Comparison of ENCODE assay signal across 8 mouse cellular contexts in the genomic region with DNA sequence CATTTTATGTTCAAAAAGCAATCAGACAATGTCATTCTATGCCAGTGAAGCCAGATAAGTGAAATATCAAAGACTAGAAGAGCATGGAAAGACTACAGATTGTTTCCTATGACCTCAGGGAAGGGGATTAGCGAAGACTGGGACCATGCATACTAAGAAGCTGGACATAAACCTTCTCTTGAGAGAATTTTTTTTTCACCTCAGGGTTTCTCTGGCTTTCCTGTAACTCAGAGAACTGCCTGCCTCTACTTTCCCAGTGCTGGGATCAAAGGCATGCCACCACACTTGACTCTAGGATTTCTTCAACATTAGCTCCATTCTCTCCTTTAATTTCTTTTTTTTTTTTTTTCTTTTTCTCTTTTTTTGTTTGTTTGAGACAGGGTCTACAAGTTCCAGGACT. TPM values are rescaled to one million over a fixed set of nuclear protein-coding genes. Genes with fewer than 3 reads are reported as not detected.
DNase-seq lines count a peak whose midpoint lies in the region; ATAC-seq lines count a peak whose summit lies in the region.

No protein-coding gene starts in this region.

- peak overlapping the region; percentile 64 for H3K4me2 ChIP-seq in neural tube, embryonic 11.5 days (ENCODE audit: low read depth)
- H3K4me2 ChIP-seq in limb, embryonic 15.5 days: peak overlapping the region; percentile 59; the same call in 1 of the 2 replicates
- H3K4me2 ChIP-seq in stomach, embryonic 16.5 days (ENCODE audit: low read depth, low read length): peak overlapping the region; percentile 77

- H3K4me3 ChIP-seq in neural tube, embryonic 11.5 days (ENCODE audit: low read depth, low read length): peak overlapping the region; percentile 69; the same call in 1 of the 2 replicates
- H3K4me3 ChIP-seq in limb, embryonic 15.5 days: peak overlapping the region; percentile 77
- peak overlapping the region; percentile 80; the same call in 1 of the 2 replicates for H3K4me3 ChIP-seq in stomach, embryonic 16.5 days (replicated peaks; ENCODE audit: low read length)

- DNase-seq in embryo, embryonic 10.5 days (ENCODE audit: low spot score): peak; percentile 30
- DNase-seq in embryo, embryonic 9.5 days (ENCODE audit: extremely low spot score): no peak
- DNase-seq in neural tube, embryonic 11.5 days (ENCODE audit: low spot score): no peak
- no peak for DNase-seq in neural tube, embryonic 10.5 days (ENCODE audit: extremely low spot score, low spot score)
- no peak for DNase-seq in frontal cortex, postnatal 36 days (ENCODE audit: low spot score in 2 of 2)
- no peak for DNase-seq in yolk sac, embryonic 10.5 days (ENCODE audit: low spot score)

- no peak for ATAC-seq in neural tube, embryonic 11.5 days (ENCODE audit: insufficient read depth, low FRiP score, low TSS enrichment)
- no peak for ATAC-seq in limb, embryonic 15.5 days (ENCODE audit: insufficient number of reproducible peaks, low FRiP score, low TSS enrichment, low read depth)
- ATAC-seq in stomach, embryonic 16.5 days (ENCODE audit: insufficient read depth, low FRiP score): no peak

- no peaks in the 10 kb centered on the region for H3K9me3 ChIP-seq in neural tube, embryonic 11.5 days (ENCODE audit: control insufficient read depth, low read length)
- no peaks in the 10 kb centered on the region for H3K9me3 ChIP-seq in limb, embryonic 15.5 days
- H3K9me3 ChIP-seq in stomach, embryonic 16.5 days (replicated peaks; ENCODE audit: control insufficient read depth, low read length): no peaks in the 10 kb centered on the region

- H3K36me3 ChIP-seq in neural tube, embryonic 11.5 days (ENCODE audit: control insufficient read depth, insufficient read depth, low read length): no peaks in the 10 kb centered on the region
- H3K36me3 ChIP-seq in limb, embryonic 15.5 days: no peaks in the 10 kb centered on the region
- no peaks in the 10 kb centered on the region for H3K36me3 ChIP-seq in stomach, embryonic 16.5 days (ENCODE audit: control insufficient read depth, insufficient read depth, low read length)

- H3K9ac ChIP-seq in neural tube, embryonic 11.5 days (ENCODE audit: low read length): peak overlapping the region; percentile 97; the same call in 1 of the 2 replicates
- no peak overlapping the region for H3K9ac ChIP-seq in limb, embryonic 15.5 days
- peak overlapping the region; percentile 88 for H3K9ac ChIP-seq in stomach, embryonic 16.5 days (ENCODE audit: low read length)

- no peaks in the 10 kb centered on the region for H3K27me3 ChIP-seq in neural tube, embryonic 11.5 days (ENCODE audit: control insufficient read depth, insufficient read depth, low read length)
- no peaks in the 10 kb centered on the region for H3K27me3 ChIP-seq in limb, embryonic 15.5 days
- no peaks in the 10 kb centered on the region for H3K27me3 ChIP-seq in stomach, embryonic 16.5 days (ENCODE audit: control insufficient read depth, insufficient read depth, low read length)

- WGBS in neural tube, embryonic 11.5 days: 92% methylated on average over 1 of the region's 1 CpGs
- WGBS in limb, embryonic 15.5 days: 85% methylated on average over 1 of the region's 1 CpGs
- WGBS in stomach, embryonic 16.5 days: 90% methylated on average over 1 of the region's 1 CpGs

- H3K27ac ChIP-seq in neural tube, embryonic 11.5 days (ENCODE audit: low read depth, low read length): no peak overlapping the region
- peak overlapping the region; percentile 98 for H3K27ac ChIP-seq in limb, embryonic 15.5 days
- peak overlapping the region; percentile 98 for H3K27ac ChIP-seq in stomach, embryonic 16.5 days (ENCODE audit: low read length)

- H3K4me1 ChIP-seq in neural tube, embryonic 11.5 days (ENCODE audit: control insufficient read depth, insufficient read depth, low read length): peaks cover 11% of the 10 kb centered on the region
- H3K4me1 ChIP-seq in limb, embryonic 15.5 days: peaks cover 16% of the 10 kb centered on the region
- peaks cover 11% of the 10 kb centered on the region for H3K4me1 ChIP-seq in stomach, embryonic 16.5 days (ENCODE audit: control insufficient read depth, insufficient read depth, low read length)

RNA-seq across cellular contexts. Expression of a gene that starts 0.9 kb away (rescaled TPM):
- polyA plus RNA-seq in neural tube, embryonic 11.5 days (2014; fragmentation: Nextera tagmentation; extraction: Ambion mirVana): 54.1 and 59.7 TPM in 2 replicates
- 30.2 and 37.6 TPM in 2 replicates for polyA plus RNA-seq in limb, embryonic 15.5 days (2015; fragmentation: Nextera tagmentation; extraction: Ambion mirVana)
- 41.0 and 41.4 TPM in 2 replicates for polyA plus RNA-seq in stomach, embryonic 16.5 days (2015; fragmentation: Nextera tagmentation; extraction: Ambion mirVana)
